Mouse (Mus musculus) heart, adult 8-10 months (tissue): ENCODE data around the gene 2210016F16Rik. TPM values are rescaled to one million over a fixed set of nuclear protein-coding genes. Genes with fewer than 3 reads are reported as not detected.
A peak's percentile ranks its signal among the peaks of the same experiment; 100 is the strongest.
"Not testable (repeated sequence)": the region's sequence is repeated elsewhere in the genome, so short reads cannot be mapped to it uniquely, and the experiment has no call there.

Source experiments
- DNase-seq: peaks from one replicate; pipeline ENCODE4 v3.0.0; 2022; ENCODE audit warnings: low spot score
- total RNA-seq, 4 experiments: library from RNA; stranded (reverse); gene quantifications; 2 replicates each; pipeline ENCODE4 v1.2.4; 2022

2210016F16Rik gene
- 10 to 100 TPM; 16.5 to 18.1 (median 17.0) TPM for total RNA-seq

- DNase-seq, result peak; percentile 42
These were observed at the start of gene 2210016F16Rik for GRCm38 (mm10) chr13:58384779-58385546. 2210016F16Rik (minus strand) TSS chr13:58385225.

- peak; percentile 30 for DNase-seq
These were observed 38.1 kb upstream of the 2210016F16Rik start for GRCm38 (mm10) chr13:58423061-58423660.

- no peak for DNase-seq
These were observed 37.2 kb upstream of the 2210016F16Rik start for GRCm38 (mm10) chr13:58422242-58422641.

- no peak for DNase-seq
These were observed 36.0 kb upstream of the 2210016F16Rik start for GRCm38 (mm10) chr13:58421026-58421425.

GRCm38 (mm10) chr13:58419266-58419665, 34.2 kb upstream of the 2210016F16Rik start:
- DNase-seq, result no peak

GRCm38 (mm10) chr13:58418656-58419055, 33.6 kb upstream of the 2210016F16Rik start:
- DNase-seq, result no peak

GRCm38 (mm10) chr13:58415838-58416237, 30.8 kb upstream of the 2210016F16Rik start:
- DNase-seq, result peak; percentile 26

- peak; percentile 11 for DNase-seq
These were observed 30.3 kb upstream of the 2210016F16Rik start for GRCm38 (mm10) chr13:58415374-58415773.

GRCm38 (mm10) chr13:58411073-58411472, 26.0 kb upstream of the 2210016F16Rik start:
- DNase-seq, result no peak

GRCm38 (mm10) chr13:58403243-58403642, 18.2 kb upstream of the 2210016F16Rik start, which contains the start of gene Hnrnpk:
Hnrnpk (minus strand) TSS chr13:58403343.
- DNase-seq, result not testable (repeated sequence)

GRCm38 (mm10) chr13:58402744-58403110, 17.7 kb upstream of the 2210016F16Rik start:
- no peak for DNase-seq

- DNase-seq, result peak; percentile 97
These were observed 17.1 kb upstream of the 2210016F16Rik start, which contains the start of gene Rmi1 for GRCm38 (mm10) chr13:58402003-58402743. Rmi1 (plus strand) TSS chr13:58402248.

- peak; percentile 54 for DNase-seq
These were observed 16.3 kb upstream of the 2210016F16Rik start for GRCm38 (mm10) chr13:58401135-58402002.

GRCm38 (mm10) chr13:58400576-58400975, 15.6 kb upstream of the 2210016F16Rik start:
- no peak for DNase-seq

GRCm38 (mm10) chr13:58397651-58398050, 12.6 kb upstream of the 2210016F16Rik start:
- DNase-seq, result no peak

- DNase-seq, result not testable (repeated sequence)
These were observed 9.4 kb upstream of the 2210016F16Rik start for GRCm38 (mm10) chr13:58394392-58394791.

- no peak for DNase-seq
These were observed 4.4 kb upstream of the 2210016F16Rik start for GRCm38 (mm10) chr13:58389324-58389951.

- no peak for DNase-seq
These were observed 3.4 kb upstream of the 2210016F16Rik start for GRCm38 (mm10) chr13:58388379-58388778.

GRCm38 (mm10) chr13:58387948-58388347, 2.9 kb upstream of the 2210016F16Rik start:
- DNase-seq, result peak; percentile 66

GRCm38 (mm10) chr13:58385547-58385920, 509 bp upstream of the 2210016F16Rik start:
- no peak for DNase-seq

- DNase-seq, result no peak
These were observed 654 bp downstream of the 2210016F16Rik start for GRCm38 (mm10) chr13:58384371-58384770.
